Mouse (Mus musculus) limb, embryonic 14.5 days (tissue): ENCODE measurements around the gene Fap. TPM values are rescaled to one million over a fixed set of nuclear protein-coding genes. Genes with fewer than 3 reads are reported as not detected.

Experiments used
- ATAC-seq: fragments of 200-750 bp; cut with Nextera tagmentation; 2 replicates; pipeline ENCODE4 v1.8.0; 2017; ENCODE audit warnings: low read depth, moderate number of reproducible peaks, moderate TSS enrichment; ENCODE audit not compliant: low FRiP score
- DNase-seq: peaks from one replicate; pipeline ENCODE4 v3.0.0-alpha.2; 2015; ENCODE audit warnings: low spot score
- H3K27ac ChIP-seq: fragments of 300-500 bp; sonication (generic); replicated peaks from 2 replicates; pipeline ENCODE4 v1.5.1; 2014; ENCODE audit warnings: low read depth, mild to moderate bottlenecking, low read length, moderate library complexity, mixed read lengths
- H3K27me3 ChIP-seq: fragments of 300-500 bp; sonication (generic); 2 replicates; pipeline ENCODE4 v1.6.1; 2014; ENCODE audit warnings: low read length, mixed read lengths; ENCODE audit not compliant: control insufficient read depth, insufficient read depth
- H3K36me3 ChIP-seq: fragments of 300-500 bp; sonication (generic); 2 replicates; pipeline ENCODE4 v1.6.1; 2014; ENCODE audit warnings: mild to moderate bottlenecking, low read length, moderate library complexity, mixed read lengths; ENCODE audit not compliant: control insufficient read depth, insufficient read depth
- H3K4me1 ChIP-seq: fragments of 300-500 bp; sonication (generic); 2 replicates; pipeline ENCODE4 v1.6.1; 2014; ENCODE audit warnings: antibody characterized with exemption, low read length, mixed read lengths; ENCODE audit not compliant: control insufficient read depth, insufficient read depth
- H3K4me2 ChIP-seq: fragments of 300-500 bp; sonication (generic); replicated peaks from 2 replicates; pipeline ENCODE4 v1.6.1; 2014; ENCODE audit warnings: low read depth, mild to moderate bottlenecking, low read length, moderate library complexity; ENCODE audit not compliant: severe bottlenecking
- H3K4me3 ChIP-seq: fragments of 300-500 bp; sonication (generic); replicated peaks from 2 replicates; pipeline ENCODE4 v1.5.1; 2014; ENCODE audit warnings: low read length
- H3K9ac ChIP-seq: fragments of 300-500 bp; sonication (generic); 2 replicates; pipeline ENCODE4 v1.6.1; 2014; ENCODE audit warnings: mild to moderate bottlenecking, low read depth, low read length, moderate library complexity; ENCODE audit not compliant: severe bottlenecking
- H3K9me3 ChIP-seq: fragments of 300-500 bp; sonication (generic); 2 replicates; pipeline ENCODE4 v1.6.1; 2016; ENCODE audit warnings: low read length; ENCODE audit not compliant: control insufficient read depth
- POLR2A ChIP-seq: fragments of 200-500 bp; IDR thresholded peaks from 2 replicates; pipeline ENCODE4 v1.8.0; 2012; ENCODE audit warnings: inconsistent platforms, mild to moderate bottlenecking, moderate library complexity, borderline replicate concordance; ENCODE audit not compliant: insufficient read depth, insufficient read length; ENCODE audit errors: extremely low read depth
- WGBS: fragments of 180-500 bp; shearing (Covaris S2); extraction: QIAGEN DNeasy Blood & Tissue Kit; methylation state at CpG from one replicate; pipeline ENCODE4 v1.1.7; 2014; 5-methylcytosine and 5-hydroxymethylcytosine counted together
- polyA plus RNA-seq, 2 experiments: library from polyadenylated mRNA; depleted of rRNA in 1 of 2; stranded (reverse) in 1 of 2; unstranded in 1 of 2; fragments of >200 nt; fragmentation: Nextera tagmentation in 1 of 2; extraction: Ambion mirVana in 1 of 2; gene quantifications; 2 replicates each; pipeline versions ENCODE4 v1.2.1 to v1.2.3; 2012 to 2014

Gene Fap
- polyA plus RNA-seq, 2 experiments = 29.9 to 31.9 TPM

DNA sequence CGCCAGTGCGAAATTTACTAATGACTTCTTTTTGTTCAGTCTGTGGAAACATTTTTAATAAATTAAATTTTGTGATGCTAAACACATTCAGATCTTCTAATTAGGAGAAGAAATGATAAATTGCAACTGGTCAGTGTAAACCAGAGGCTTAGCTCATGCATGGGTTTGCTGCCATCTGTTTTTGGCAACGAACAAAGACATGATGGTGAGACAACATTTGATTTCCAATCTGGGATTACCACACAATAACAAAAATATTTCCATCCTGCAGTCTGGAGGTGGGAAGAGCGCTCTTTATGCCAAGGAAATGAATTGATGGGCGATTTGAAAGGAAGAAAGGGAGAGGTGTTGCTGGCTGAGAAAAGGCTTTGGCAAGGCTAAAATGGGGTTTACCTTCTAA, 29.7 kb upstream of the Fap start:
- ATAC-seq = no peak
- H3K9ac ChIP-seq = no peak overlapping the region
- WGBS = 81% methylated on average over 5 of the region's 5 CpGs
- no peak for DNase-seq
- no peak overlapping the region for H3K4me3 ChIP-seq
- H3K9me3 ChIP-seq = no peaks in the 10 kb centered on the region
- no peaks in the 10 kb centered on the region for H3K27me3 ChIP-seq
- no peak overlapping the region for H3K4me2 ChIP-seq
- no peak overlapping the region for H3K27ac ChIP-seq
- H3K36me3 ChIP-seq = no peaks in the 10 kb centered on the region
- TF ChIP-seq POLR2A = no peak
- H3K4me1 ChIP-seq = no peaks in the 10 kb centered on the region

DNA sequence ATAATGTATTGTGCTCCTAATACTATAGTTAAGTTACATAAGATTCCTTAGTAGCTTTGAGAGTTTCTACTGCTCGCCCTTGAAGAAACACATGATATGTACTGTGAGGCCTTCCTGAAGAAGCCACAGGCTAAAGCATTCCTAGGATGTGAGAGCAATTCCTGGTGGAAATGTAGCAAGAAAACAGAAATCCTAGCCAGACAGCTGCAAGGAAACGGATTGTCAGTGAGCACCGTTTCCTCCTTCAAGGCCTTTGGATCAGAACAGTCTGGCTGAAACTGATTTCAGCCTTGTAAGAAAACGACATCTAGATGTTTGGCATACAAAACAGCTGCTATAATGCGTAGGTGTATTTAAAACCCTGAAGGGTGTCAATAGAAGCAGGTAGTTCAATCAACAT, 22.7 kb upstream of the Fap start:
- no peak for TF ChIP-seq POLR2A
- no peaks in the 10 kb centered on the region for H3K36me3 ChIP-seq
- ATAC-seq = no peak
- H3K27ac ChIP-seq = no peak overlapping the region
- H3K9ac ChIP-seq = no peak overlapping the region
- 82% methylated on average over 5 of the region's 5 CpGs for WGBS
- no peaks in the 10 kb centered on the region for H3K27me3 ChIP-seq
- no peak overlapping the region for H3K4me3 ChIP-seq
- H3K4me1 ChIP-seq = no peaks in the 10 kb centered on the region
- H3K4me2 ChIP-seq = no peak overlapping the region
- no peaks in the 10 kb centered on the region for H3K9me3 ChIP-seq
- peak; percentile 13 for DNase-seq

DNA sequence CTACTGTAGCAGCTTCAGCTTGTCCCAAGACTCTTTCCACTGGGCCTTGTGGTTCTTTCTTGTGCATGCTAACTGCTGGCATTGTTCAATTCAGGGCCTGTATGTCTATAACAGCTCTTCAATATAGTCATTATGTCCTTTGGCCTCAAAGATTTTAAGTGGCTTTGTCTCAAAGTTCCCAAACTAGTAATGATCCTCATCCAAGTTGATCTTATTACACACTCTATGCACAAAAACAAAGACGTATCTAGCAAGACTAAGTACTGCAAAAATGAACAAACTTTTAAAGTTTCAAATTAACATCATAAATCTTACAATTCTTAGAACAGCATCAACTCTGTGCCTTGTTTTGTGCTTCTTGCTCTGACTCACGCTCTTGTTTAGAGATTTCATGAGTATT, 20.6 kb upstream of the Fap start:
- no peak overlapping the region for H3K27ac ChIP-seq
- H3K9ac ChIP-seq = no peak overlapping the region
- H3K27me3 ChIP-seq = no peaks in the 10 kb centered on the region
- H3K36me3 ChIP-seq = no peaks in the 10 kb centered on the region
- ATAC-seq (no peak), DNase-seq (no peak)
- H3K9me3 ChIP-seq = no peaks in the 10 kb centered on the region
- H3K4me2 ChIP-seq = no peak overlapping the region
- no peak for TF ChIP-seq POLR2A
- whole genome bisulfite sequencing = 75% methylated on average over 2 of the region's 2 CpGs
- no peaks in the 10 kb centered on the region for H3K4me1 ChIP-seq
- H3K4me3 ChIP-seq = no peak overlapping the region

DNA sequence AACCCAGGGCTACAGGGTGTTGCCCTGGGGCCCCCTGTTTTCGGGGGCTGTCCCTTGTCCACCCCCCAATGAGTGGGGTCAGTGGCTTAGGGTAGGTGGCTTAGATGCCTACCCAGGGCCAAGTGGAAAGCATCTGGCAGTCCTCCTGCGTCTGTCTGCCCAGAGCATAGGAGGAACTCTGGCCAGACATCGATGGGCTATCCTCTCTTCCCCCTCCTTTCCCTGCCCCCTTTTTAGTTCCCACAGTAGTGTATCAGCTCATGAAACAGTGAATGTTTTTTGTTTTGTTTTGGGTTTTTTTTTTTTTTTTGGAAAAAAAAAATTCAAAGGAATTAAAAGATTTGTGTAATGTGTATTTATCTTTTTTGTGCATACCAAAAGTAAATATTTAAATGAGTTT, 17.7 kb upstream of the Fap start:
- no peaks in the 10 kb centered on the region for H3K27me3 ChIP-seq
- H3K9ac ChIP-seq = no peak overlapping the region
- H3K27ac ChIP-seq = no peak overlapping the region
- H3K36me3 ChIP-seq = no peaks in the 10 kb centered on the region
- no peak overlapping the region for H3K4me3 ChIP-seq
- 84% methylated on average over 3 of the region's 3 CpGs for WGBS
- TF ChIP-seq POLR2A = no peak
- no peak for ATAC-seq
- no peaks in the 10 kb centered on the region for H3K9me3 ChIP-seq
- no peaks in the 10 kb centered on the region for H3K4me1 ChIP-seq
- no peak overlapping the region for H3K4me2 ChIP-seq
- DNase-seq = no peak

DNA sequence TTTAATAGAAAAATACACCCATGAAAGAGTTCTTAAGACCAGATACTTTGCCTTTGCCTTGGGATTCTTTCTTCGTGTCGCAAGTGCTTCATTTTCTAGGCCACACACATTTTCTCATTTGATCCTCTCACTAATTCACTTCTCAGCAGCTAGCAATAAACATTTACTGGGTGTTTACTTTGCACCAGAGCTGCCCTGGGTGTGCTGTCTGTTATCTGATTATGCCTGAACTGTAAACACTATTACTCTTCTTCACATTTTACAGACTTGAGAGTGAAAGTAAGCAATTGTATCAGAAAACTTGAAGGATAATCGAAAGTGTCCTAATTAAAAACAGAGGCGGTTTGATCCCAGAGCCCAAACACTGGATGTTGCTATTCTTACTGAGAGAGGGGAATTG, 15.5 kb upstream of the Fap start:
- Histone ChIP-seq H3K9me3 (no peaks in the 10 kb centered on the region), H3K4me3 (no peak overlapping the region), H3K27me3 (no peaks in the 10 kb centered on the region), H3K36me3 (no peaks in the 10 kb centered on the region), H3K9ac (no peak overlapping the region), H3K4me1 (no peaks in the 10 kb centered on the region), H3K27ac (no peak overlapping the region), H3K4me2 (no peak overlapping the region)
- WGBS = 36% methylated on average over 4 of the region's 4 CpGs
- TF ChIP-seq POLR2A = no peak
- no peak for ATAC-seq
- DNase-seq = no peak

DNA sequence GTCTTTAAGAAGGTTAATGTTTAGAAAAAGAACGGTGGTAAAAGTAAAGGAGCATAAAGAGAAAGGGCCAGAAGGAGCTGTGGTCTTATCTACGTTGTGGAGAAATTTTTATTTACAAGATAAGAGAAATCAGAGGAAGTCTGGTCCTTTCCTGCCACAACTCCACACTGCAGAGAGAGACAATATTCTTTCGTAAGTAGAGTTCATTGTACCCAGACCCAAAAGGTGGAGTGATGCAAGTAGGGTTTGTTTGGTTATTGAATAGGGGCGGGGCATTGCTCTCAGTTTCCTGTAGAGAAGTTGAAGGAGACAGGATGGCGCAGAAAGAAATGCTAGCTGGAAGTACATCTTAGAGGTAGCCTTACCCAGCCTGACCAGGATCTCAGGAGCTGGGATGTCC, 11.9 kb upstream of the Fap start:
- TF ChIP-seq POLR2A = no peak
- H3K4me1 ChIP-seq = no peaks in the 10 kb centered on the region
- no peak overlapping the region for H3K27ac ChIP-seq
- H3K36me3 ChIP-seq = no peaks in the 10 kb centered on the region
- H3K9me3 ChIP-seq = no peaks in the 10 kb centered on the region
- DNase-seq (no peak), ATAC-seq (no peak)
- no peak overlapping the region for H3K4me3 ChIP-seq
- no peak overlapping the region for H3K4me2 ChIP-seq
- H3K27me3 ChIP-seq = no peaks in the 10 kb centered on the region
- WGBS = 88% methylated on average over 5 of the region's 5 CpGs
- no peak overlapping the region for H3K9ac ChIP-seq
